Mouse (Mus musculus) thymus, adult 18-20 months (tissue): ENCODE data around the gene Tymp.

Experiments
- DNase-seq, 2 experiments: peaks; one replicate each; pipeline ENCODE4 v3.0.0; 2022; ENCODE audit warnings: mixed read lengths in 2 of 2

Gene Tymp

GRCm38 (mm10) chr15:89323656-89324055 is 53.2 kb downstream of the Tymp start:
- DNase-seq: no peak

- no peak for DNase-seq
Measured at GRCm38 (mm10) chr15:89322670-89323522, 53.9 kb downstream of the Tymp start, which contains the start of gene Adm2. Adm2 (plus strand) TSS chr15:89322720.
